Mouse (Mus musculus): ENCODE data around the gene Scarf1. TPM values are rescaled to one million over a fixed set of nuclear protein-coding genes. Genes with fewer than 3 reads are reported as not detected.

The Scarf1 gene
- 5.4 and 6.0 TPM in 2 replicates for polyA plus RNA-seq (2016; fragmentation: Nextera tagmentation; extraction: Ambion mirVana)

- Histone ChIP-seq H3K27ac (no peak within 1 kb of the TSS), H3K36me3 (peaks cover 19% of the 10 kb centered on the region), H3K4me2 (peak within 1 kb of the TSS; percentile 6; the same call in 1 of the 2 replicates), H3K4me1 (replicated peaks) (peaks cover 35% of the 10 kb centered on the region), H3K4me3 (replicated peaks) (no peak within 1 kb of the TSS), H3K27me3 (no peaks in the 10 kb centered on the region), H3K9ac (replicated peaks) (no peak within 1 kb of the TSS), H3K9me3 (no peaks in the 10 kb centered on the region)
- no peak for ATAC-seq (ENCODE audit: insufficient number of reproducible peaks, insufficient read depth, low FRiP score, low TSS enrichment, low read depth)
- 53% methylated on average over 8 of the region's 8 CpGs for WGBS
Observed at GRCm38 (mm10) chr11:75513336-75513735, at the start of gene Scarf1. Gene Scarf1 (plus strand): TSS chr11:75513540.

DNA sequence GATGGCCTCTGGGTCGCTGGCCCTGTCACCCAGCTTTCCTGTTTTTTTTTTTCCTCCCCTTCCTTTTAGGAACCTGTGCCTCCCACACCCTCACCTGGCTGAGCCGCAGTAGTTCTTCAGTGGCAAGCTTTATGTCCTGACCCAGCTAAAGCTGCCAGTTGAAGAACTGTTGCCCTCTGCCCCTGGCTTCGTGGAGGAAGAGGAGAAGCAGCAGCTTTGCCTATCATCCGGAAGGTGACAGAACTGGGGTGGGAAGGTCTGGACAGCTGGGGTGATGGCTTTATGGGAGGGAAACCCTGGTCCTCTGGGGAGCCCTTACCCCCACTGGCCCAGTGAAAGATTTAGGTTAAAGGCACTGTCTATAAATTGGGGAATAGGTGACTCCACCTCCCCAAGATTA lies 49.7 kb upstream of the Scarf1 start:
- no peaks in the 10 kb centered on the region for H3K27me3 ChIP-seq
- peak overlapping the region; percentile 96 for H3K4me2 ChIP-seq
- WGBS: 48% methylated on average over 4 of the region's 4 CpGs
- H3K36me3 ChIP-seq: peaks cover 7% of the 10 kb centered on the region; the same call in 1 of the 2 replicates
- H3K4me3 ChIP-seq (replicated peaks): no peak overlapping the region
- H3K27ac ChIP-seq: peak overlapping the region; percentile 66
- no peak overlapping the region for H3K9ac ChIP-seq (replicated peaks)
- ATAC-seq (ENCODE audit: insufficient number of reproducible peaks, insufficient read depth, low FRiP score, low TSS enrichment, low read depth): no peak
- H3K9me3 ChIP-seq: no peaks in the 10 kb centered on the region
- peaks cover 48% of the 10 kb centered on the region for H3K4me1 ChIP-seq (replicated peaks)

- no peak overlapping the region for H3K4me3 ChIP-seq (replicated peaks)
- H3K4me1 ChIP-seq (replicated peaks): peaks cover 46% of the 10 kb centered on the region
- no peak overlapping the region for H3K27ac ChIP-seq
- no peaks in the 10 kb centered on the region for H3K9me3 ChIP-seq
- 87% methylated on average over 6 of the region's 6 CpGs for WGBS
- ATAC-seq (ENCODE audit: insufficient number of reproducible peaks, insufficient read depth, low FRiP score, low TSS enrichment, low read depth): no peak
- H3K36me3 ChIP-seq: peaks cover 7% of the 10 kb centered on the region; the same call in 1 of the 2 replicates
- H3K9ac ChIP-seq (replicated peaks): no peak overlapping the region
- H3K4me2 ChIP-seq: no peak overlapping the region
- no peaks in the 10 kb centered on the region for H3K27me3 ChIP-seq
Observed at GRCm38 (mm10) chr11:75464417-75464816, 48.9 kb upstream of the Scarf1 start.

DNA sequence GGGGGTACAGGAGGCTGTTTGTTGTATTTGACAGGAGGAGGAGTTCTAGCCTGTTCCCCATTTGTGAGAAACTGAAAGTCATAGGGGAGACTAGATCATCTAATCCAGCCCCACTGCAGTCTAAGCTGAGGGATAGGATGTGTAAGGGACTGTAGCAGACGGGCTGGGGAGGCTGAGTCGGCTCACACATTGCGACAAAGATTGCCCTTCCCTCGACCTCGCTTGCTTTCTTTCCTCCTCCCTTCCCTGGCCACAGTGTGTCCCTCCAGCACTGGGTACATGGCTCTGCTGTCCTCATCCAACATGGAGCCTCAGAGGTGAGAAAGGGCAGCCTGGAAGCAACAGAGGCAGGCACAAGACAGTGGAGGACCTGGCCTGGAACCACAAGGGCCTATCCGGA lies 48.3 kb upstream of the Scarf1 start:
- Histone ChIP-seq H3K9me3 (no peaks in the 10 kb centered on the region), H3K36me3 (peaks cover 7% of the 10 kb centered on the region; the same call in 1 of the 2 replicates), H3K27me3 (no peaks in the 10 kb centered on the region), H3K4me2 (no peak overlapping the region), H3K4me3 (replicated peaks) (no peak overlapping the region), H3K27ac (no peak overlapping the region), H3K9ac (replicated peaks) (no peak overlapping the region; the same call in 1 of the 2 replicates), H3K4me1 (replicated peaks) (peaks cover 40% of the 10 kb centered on the region)
- WGBS: 88% methylated on average over 6 of the region's 6 CpGs
- no peak for ATAC-seq (ENCODE audit: insufficient number of reproducible peaks, insufficient read depth, low FRiP score, low TSS enrichment, low read depth)

DNA sequence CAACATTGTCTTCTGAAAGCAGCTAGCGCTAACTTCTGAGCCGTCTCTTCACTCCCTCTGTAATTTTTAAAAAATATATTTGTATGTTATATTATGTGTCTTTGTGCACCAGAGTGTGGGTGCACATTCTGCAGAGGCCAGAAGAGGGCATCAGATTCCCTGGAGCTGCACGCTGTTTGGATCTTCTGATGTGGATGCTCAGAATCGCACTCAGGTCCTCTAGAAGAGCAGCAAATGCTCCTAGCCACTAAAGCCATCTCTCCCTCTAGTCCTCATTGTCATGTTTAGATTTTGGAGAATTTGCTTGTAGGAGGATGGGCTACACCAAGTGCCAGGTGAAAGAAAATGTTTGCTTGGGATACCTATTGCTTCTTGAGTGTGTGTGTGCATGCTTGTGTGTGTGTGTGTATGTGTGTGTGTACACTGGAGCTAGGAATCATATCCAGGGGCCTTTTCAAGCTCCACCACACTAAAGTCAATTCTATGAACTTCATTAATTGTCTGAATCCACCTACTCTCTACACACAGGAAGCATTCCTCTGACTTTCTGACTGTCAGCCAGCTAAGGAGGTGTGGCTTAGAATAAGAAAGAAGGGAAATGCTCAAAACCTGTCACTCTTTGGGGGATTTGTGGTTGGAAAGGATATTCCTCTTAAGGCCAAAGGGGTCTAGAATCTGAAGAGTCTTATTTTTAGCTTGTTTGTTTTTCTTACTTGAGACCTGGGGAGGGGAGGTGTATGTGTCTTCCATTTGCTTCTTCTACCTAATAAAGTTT lies 46.4 kb upstream of the Scarf1 start:
- 96% methylated on average over 4 of the region's 4 CpGs for WGBS
- H3K9ac ChIP-seq (replicated peaks): no peak overlapping the region
- H3K4me3 ChIP-seq (replicated peaks): no peak overlapping the region

GRCm38 (mm10) chr11:75467512-75468215 lies 45.7 kb upstream of the Scarf1 start:
- Histone ChIP-seq H3K27me3 (no peaks in the 10 kb centered on the region), H3K36me3 (peaks cover 7% of the 10 kb centered on the region; the same call in 1 of the 2 replicates), H3K4me3 (replicated peaks) (peak overlapping the region; percentile 42), H3K4me2 (peak overlapping the region; percentile 67), H3K9ac (replicated peaks) (peak overlapping the region; percentile 66), H3K27ac (no peak overlapping the region), H3K9me3 (no peaks in the 10 kb centered on the region), H3K4me1 (replicated peaks) (peaks cover 24% of the 10 kb centered on the region)
- 16% methylated on average over 19 of the region's 19 CpGs for WGBS
- peak; percentile 74; the same call in 1 of the 2 replicates for ATAC-seq (ENCODE audit: insufficient number of reproducible peaks, insufficient read depth, low FRiP score, low TSS enrichment, low read depth)

More for the DNA sequence above, 46.4 kb upstream of the Scarf1 start:
- peaks cover 31% of the 10 kb centered on the region for H3K4me1 ChIP-seq (replicated peaks)
- H3K36me3 ChIP-seq: peaks cover 7% of the 10 kb centered on the region; the same call in 1 of the 2 replicates
- H3K27ac ChIP-seq: no peak overlapping the region
- H3K27me3 ChIP-seq: no peaks in the 10 kb centered on the region
- no peaks in the 10 kb centered on the region for H3K9me3 ChIP-seq
- ATAC-seq (ENCODE audit: insufficient number of reproducible peaks, insufficient read depth, low FRiP score, low TSS enrichment, low read depth): no peak
- H3K4me2 ChIP-seq: no peak overlapping the region

GRCm38 (mm10) chr11:75468410-75468809 lies 44.9 kb upstream of the Scarf1 start:
- H3K27me3 ChIP-seq: no peaks in the 10 kb centered on the region
- H3K9ac ChIP-seq (replicated peaks): peak overlapping the region; percentile 66
- H3K4me1 ChIP-seq (replicated peaks): peaks cover 16% of the 10 kb centered on the region
- H3K27ac ChIP-seq: no peak overlapping the region
- peaks cover 7% of the 10 kb centered on the region; the same call in 1 of the 2 replicates for H3K36me3 ChIP-seq
- H3K4me2 ChIP-seq: peak overlapping the region; percentile 67
- peak overlapping the region; percentile 42 for H3K4me3 ChIP-seq (replicated peaks)
- ATAC-seq (ENCODE audit: insufficient number of reproducible peaks, insufficient read depth, low FRiP score, low TSS enrichment, low read depth): no peak
- WGBS: 65% methylated on average over 7 of the region's 7 CpGs
- H3K9me3 ChIP-seq: no peaks in the 10 kb centered on the region

- H3K9me3 ChIP-seq: no peaks in the 10 kb centered on the region
- H3K9ac ChIP-seq (replicated peaks): no peak overlapping the region
- WGBS: 91% methylated on average over 4 of the region's 4 CpGs
- H3K27ac ChIP-seq: no peak overlapping the region
- peaks cover 12% of the 10 kb centered on the region for H3K4me1 ChIP-seq (replicated peaks)
- H3K36me3 ChIP-seq: peaks cover 7% of the 10 kb centered on the region; the same call in 1 of the 2 replicates
- no peak overlapping the region for H3K4me2 ChIP-seq
- ATAC-seq (ENCODE audit: insufficient number of reproducible peaks, insufficient read depth, low FRiP score, low TSS enrichment, low read depth): no peak
- H3K27me3 ChIP-seq: no peaks in the 10 kb centered on the region
- H3K4me3 ChIP-seq (replicated peaks): no peak overlapping the region
Observed at GRCm38 (mm10) chr11:75469261-75469660, 44.1 kb upstream of the Scarf1 start.

- ATAC-seq (ENCODE audit: insufficient number of reproducible peaks, insufficient read depth, low FRiP score, low TSS enrichment, low read depth): no peak
- Histone ChIP-seq H3K27me3 (no peaks in the 10 kb centered on the region), H3K36me3 (0 out of 2 replicates have a peak, but pooled peaks cover under 1% of the 10 kb centered on the region), H3K4me2 (no peak overlapping the region), H3K27ac (no peak overlapping the region), H3K4me3 (replicated peaks) (no peak overlapping the region), H3K9me3 (no peaks in the 10 kb centered on the region), H3K9ac (replicated peaks) (no peak overlapping the region), H3K4me1 (replicated peaks) (peaks cover 12% of the 10 kb centered on the region)
- WGBS: 86% methylated on average over 3 of the region's 3 CpGs
Observed at GRCm38 (mm10) chr11:75470675-75471074, 42.7 kb upstream of the Scarf1 start.

GRCm38 (mm10) chr11:75472469-75473081 lies 40.8 kb upstream of the Scarf1 start:
- Histone ChIP-seq H3K9me3 (no peaks in the 10 kb centered on the region), H3K4me2 (no peak overlapping the region), H3K27me3 (0 out of 2 replicates have a peak, but pooled peaks cover 7% of the 10 kb centered on the region), H3K4me1 (replicated peaks) (peaks cover 9% of the 10 kb centered on the region), H3K9ac (replicated peaks) (no peak overlapping the region), H3K27ac (no peak overlapping the region), H3K36me3 (no peaks in the 10 kb centered on the region), H3K4me3 (replicated peaks) (no peak overlapping the region)
- WGBS: 88% methylated on average over 11 of the region's 11 CpGs
- no peak for ATAC-seq (ENCODE audit: insufficient number of reproducible peaks, insufficient read depth, low FRiP score, low TSS enrichment, low read depth)

DNA sequence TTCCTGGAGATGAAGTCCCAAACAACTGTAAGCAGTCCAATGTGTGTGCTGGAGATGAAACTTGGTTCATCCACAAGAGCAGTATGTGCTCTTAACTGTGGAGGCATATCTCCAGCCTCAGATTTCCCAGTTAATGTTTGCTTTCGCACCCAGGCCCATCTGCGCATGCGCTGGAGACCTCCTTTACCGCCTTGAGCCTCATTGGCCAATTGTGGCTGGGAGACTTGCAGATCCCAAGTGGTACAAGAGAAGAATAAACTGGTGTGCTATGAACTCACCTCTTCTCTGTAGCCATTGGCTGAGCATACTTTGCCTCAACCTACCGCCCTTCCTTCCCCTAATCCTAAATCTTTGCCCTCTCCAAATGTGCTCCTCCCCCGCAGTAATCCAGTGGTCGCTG lies 40.0 kb upstream of the Scarf1 start:
- Histone ChIP-seq H3K27me3 (peaks cover 10% of the 10 kb centered on the region), H3K4me3 (replicated peaks) (no peak overlapping the region), H3K4me1 (replicated peaks) (peaks cover 2% of the 10 kb centered on the region; the same call in 1 of the 2 replicates), H3K27ac (no peak overlapping the region), H3K4me2 (no peak overlapping the region), H3K9ac (replicated peaks) (no peak overlapping the region), H3K9me3 (no peaks in the 10 kb centered on the region), H3K36me3 (no peaks in the 10 kb centered on the region)
- no peak for ATAC-seq (ENCODE audit: insufficient number of reproducible peaks, insufficient read depth, low FRiP score, low TSS enrichment, low read depth)
- 75% methylated on average over 7 of the region's 7 CpGs for WGBS
